Mouse (Mus musculus) right cerebral cortex, postnatal 36 days (tissue): ENCODE measurements around the gene Ssr3.

Source experiments
- DNase-seq, 2 experiments: peaks; one replicate each; pipeline ENCODE4 v3.0.0; 2022; ENCODE audit warnings: low spot score in 2 of 2, mixed read lengths in 1 of 2

Gene Ssr3

DNA sequence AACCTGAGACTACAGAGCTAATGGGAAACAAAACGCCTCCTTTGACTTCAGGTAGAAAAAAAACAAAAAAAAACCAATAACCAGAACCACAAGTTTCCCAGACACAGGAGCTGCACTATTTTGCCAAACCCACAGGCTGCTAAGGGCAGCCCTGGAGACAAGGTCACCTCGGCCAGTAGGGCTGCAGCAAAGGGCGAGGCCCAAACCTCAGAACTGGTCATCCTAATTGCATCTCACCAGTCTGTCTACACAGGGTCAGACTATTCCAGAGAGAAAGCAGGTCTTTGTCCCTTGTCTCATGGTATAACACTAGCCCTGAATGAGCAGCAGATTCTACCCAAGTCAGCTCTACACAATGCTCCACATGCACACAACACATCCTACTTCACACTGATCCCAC, 17.7 kb downstream of the Ssr3 start:
- no peak for DNase-seq

GRCm38 (mm10) chr3:65373594-65374182, 18.7 kb downstream of the Ssr3 start:
- no peak for DNase-seq

DNA sequence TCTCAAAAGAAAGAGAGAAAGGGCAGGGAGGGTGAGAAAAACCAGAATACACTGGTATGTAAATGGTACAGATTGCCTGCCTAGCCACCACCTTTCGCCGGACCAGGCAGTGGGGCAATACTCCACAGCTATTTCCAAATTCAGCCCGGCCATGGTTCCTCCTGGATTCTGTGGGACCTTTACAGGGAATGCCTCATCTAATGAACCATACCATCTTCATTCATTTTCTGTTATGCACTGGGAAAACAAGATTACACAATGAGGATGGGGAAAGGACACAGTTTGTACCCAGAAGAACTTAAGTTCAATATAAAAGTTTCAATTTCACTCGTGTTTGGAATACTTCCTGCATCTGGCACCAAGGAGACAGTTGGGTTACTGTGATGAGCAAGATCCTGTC, 19.9 kb downstream of the Ssr3 start:
- no peak for DNase-seq

DNA sequence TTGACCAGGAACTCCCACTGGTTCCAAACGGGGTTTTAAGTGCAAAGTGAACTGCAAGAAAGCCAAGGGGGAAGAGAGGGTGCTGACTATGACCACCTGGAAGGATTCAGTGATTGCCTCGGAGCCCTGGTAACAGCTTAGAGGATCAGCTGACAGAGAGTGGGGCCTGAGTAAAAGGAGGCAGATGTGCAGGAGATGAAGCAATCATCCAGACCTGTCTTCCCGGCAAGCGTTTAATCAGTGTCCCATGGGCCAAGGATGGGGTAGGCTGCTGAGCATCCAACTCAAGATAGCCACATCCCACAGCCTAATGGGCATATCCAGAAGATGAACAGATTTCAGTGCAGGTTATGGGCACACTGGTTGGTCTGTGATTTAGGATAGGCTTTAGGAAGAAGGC, 24.5 kb downstream of the Ssr3 start:
- DNase-seq = no peak

DNA sequence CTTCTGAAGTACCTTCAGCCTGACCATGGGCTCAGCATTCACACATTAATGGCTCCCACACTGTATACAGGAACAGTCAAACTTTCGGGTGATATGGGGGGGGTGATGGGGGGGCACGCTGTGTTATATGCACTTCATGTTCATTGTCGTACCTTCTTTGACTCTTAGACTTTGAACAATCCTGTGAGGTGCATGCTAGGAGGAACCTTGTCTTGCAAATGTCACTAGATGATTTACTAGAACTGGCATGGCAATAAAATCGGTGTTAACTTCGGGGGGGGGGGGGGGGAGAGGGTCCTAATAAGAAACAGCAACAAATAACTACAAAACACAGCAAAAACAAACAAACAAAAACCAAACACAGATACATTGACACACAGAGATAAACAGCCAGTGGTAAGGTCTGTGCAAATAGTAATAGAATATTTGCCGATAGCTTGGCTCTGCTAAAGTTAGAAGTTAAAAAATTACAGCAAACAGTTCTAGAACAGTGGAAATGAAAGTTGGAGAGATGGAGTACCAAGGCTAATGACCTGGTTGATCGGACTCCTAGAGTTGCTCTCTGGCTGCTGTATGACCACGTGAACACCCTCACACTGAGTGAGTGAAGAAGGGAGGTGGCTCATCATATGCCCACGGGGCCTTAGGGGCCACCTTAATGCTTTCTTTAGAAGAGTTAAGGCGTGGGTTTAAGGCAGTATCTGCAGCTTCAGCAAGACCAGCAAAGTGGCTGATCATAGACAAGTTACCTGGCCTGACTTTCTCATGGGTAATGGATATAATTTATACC, 26.3 kb downstream of the Ssr3 start:
- DNase-seq = no peak

DNA sequence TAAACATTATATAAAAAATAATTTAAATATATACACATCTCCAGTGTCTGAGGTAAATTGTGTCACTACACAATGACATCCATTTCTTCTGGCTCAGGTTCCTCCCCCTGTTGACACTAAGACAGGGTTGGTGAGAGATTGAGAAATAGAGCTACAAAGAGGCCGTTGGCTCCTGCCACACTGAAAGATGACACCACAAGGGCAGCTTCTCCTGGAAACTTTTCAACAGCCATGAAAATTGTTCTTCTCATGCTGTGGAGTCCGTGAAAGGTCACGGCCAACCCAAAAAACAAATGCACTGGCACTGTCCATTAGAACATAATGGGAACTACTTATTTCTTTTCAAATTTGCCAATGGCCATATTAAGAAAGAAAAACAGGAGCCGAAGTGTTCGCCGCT, 27.2 kb downstream of the Ssr3 start:
- no peak for DNase-seq

DNA sequence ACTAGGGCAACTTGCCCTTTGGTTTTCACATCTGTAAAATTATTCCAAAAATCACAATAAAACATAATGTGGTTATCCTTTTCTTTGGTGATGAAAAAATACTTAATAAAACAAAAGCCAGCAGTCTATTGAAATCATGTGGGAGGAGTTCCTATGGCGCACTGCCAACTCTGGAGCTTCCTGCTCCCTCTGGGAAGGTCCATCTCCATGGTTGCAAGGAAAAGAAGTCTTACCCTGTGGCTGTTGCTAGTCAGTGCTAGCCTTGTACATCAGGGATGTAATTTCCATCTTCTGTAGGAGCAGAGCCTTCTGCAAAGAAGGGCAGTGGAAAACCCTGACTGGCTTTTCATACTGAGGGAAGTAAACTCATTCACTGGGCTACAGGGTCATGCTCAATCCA, 29.0 kb downstream of the Ssr3 start:
- no peak for DNase-seq

GRCm38 (mm10) chr3:65360163-65360969, 32.1 kb downstream of the Ssr3 start:
- DNase-seq = no peak

GRCm38 (mm10) chr3:65358841-65359240, 33.6 kb downstream of the Ssr3 start:
- no peak for DNase-seq

- no peak for DNase-seq
These were observed 34.1 kb downstream of the Ssr3 start for GRCm38 (mm10) chr3:65358275-65358674.

DNA sequence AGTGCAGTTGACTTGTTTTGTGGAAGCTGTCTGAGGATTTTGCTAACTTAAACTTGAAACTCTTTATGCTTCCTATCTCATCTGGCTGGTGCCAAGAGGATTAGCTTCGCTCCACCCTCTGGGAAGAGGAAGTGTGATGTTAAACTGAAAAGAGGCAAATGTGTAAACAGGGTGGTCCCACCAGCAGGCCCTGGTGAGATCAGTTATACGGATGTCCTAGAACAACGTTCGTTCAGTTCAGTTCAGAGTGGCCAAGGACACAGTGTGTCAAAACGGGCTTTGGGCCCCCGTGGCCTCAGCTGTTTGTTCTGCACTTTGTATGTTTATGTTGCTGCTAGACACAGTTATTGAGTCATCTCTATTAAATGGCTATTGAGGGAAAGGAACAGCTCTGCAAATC, 36.9 kb downstream of the Ssr3 start:
- DNase-seq = no peak

DNA sequence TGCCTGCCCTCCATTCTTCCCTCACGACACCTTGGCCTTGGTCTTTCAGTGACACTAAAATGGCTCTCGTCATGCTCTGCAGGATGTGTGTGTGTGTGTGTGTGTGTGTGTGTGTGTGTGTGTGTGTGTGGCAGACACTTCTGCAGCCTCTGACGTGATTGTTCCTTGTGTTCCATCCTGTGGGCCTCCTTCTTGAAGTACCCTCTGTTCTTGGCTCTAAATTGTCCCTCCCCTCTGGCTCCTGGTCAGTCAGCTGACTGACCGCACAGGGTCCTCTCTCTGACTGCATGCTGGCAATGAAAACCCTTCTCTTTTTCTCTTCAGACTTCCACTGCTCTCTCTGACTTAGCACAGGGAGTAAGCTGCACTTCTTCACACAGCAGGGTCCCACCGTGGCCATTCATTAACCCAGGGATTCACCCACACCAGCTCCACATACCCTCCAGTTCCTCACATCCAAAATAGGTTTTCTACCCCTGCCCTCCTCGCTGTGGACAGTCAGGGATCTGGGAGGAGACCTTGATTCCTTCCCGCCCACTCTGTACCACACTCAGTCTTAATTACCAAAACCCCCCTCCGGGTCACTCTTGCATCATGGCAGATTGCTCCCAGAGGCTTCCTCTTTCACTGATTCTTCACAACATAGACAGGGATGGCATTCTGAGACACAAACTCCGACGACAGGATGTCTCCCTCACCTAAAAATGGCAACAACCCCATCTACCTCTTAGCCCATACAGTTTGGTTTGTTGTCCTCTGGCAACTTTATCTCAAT, 39.0 kb downstream of the Ssr3 start:
- DNase-seq = no peak

GRCm38 (mm10) chr3:65352278-65353127, 39.9 kb downstream of the Ssr3 start:
- DNase-seq = no peak

DNA sequence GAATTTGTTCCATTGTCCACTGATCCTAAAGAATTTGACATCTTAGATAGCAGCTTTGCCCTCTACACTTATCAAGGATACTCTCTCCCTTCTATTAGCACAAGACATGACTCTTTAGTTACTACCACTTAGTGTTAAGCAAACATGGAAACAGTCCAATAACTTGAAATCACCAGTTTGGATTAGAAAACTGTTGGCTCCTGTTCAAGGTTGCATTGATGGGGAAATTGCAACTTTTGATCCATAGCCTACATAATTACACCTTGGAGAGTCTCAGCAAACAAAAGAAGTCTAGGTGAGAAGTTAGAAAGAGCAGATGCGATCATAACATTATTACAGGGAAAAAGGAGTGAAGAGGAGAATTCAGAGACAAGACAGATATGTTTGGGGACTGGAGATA, 46.2 kb downstream of the Ssr3 start:
- DNase-seq = no peak

GRCm38 (mm10) chr3:65340173-65340951, 52.1 kb downstream of the Ssr3 start:
- no peak for DNase-seq

DNA sequence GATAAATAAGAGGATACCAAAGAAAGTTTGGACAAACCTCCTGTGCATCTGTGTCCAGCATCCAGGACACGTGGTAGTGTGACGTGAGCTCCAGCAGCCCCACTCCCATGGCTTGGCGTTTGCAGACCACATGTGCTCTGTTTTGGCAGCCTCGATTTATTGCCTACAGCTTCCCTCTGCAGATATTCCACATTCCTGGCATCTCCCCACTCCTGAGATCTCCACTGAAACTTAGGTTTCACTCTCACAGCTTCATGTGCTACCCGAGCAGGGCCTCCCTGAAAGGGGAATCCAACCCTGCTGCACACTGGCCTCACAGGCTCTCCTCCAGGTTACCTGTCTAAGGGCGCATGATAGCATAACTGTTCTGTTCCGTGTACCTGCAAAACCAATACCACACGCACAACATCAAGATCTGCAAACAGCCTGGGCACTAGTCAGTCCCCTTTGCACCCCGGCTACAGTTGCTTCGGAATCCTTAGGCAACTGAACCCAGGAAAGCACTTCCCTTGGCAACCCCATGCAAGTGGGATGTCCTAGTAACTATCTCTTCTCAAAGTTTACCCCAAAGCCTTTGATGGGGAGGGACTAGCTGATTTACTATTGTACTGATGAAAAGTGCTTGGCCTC, 54.5 kb downstream of the Ssr3 start:
- DNase-seq = no peak
